Mouse (Mus musculus): ENCODE results near the gene Mx1.

Gene Mx1

DNA sequence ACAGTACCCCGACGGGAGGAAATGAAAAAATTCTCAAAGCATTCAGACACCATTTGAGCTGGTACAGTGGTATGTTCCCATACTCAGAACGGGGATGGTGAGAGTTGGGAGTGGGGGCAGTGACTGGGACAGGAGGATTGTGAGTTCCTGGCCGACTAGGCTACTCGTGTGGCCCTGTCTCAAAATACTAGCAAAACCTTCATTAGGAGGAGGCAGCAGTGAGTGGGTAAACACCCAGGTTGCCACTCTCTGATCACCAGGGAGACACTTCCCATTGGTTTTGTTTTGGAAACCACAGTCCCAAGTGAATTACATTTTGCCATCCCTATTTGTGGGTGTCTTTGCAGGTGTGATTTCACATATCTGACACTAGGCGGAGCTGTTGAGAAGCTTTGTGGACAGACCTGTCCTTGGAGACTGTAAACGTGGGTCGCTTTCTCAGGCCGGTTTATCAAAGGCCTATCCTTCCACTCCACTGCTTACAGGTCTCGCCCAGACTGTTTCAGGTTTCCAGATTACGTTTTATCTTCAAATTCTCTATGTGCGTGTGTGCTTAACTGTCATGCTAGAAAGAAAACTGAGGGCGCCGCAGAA, 18.9 kb downstream of the Mx1 start:
- DNase-seq (ENCODE audit: low spot score in 2 of 2), result peak in 1 of 2 experiments; percentile 56

DNA sequence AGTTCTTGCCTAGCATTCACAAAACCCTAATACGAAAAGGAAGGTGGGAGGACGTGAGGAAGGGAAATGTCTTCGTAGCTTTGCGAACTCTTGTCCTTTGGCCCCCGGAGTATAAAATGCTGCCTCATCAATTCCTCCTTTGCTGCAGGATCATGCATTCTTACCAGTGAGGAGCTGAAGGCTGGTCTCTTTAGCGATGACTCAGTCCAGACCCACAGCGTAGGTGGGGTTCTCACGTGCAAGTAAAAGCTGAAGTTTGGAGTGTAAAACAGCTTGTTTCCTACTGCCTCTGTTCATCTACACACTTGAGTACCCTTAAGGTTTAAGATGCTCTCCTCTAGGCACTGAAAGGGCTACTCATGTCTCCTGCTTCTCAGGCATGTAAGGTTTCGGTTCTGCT, 20.7 kb downstream of the Mx1 start:
- DNase-seq (ENCODE audit: low spot score in 2 of 2), result no peak

DNA sequence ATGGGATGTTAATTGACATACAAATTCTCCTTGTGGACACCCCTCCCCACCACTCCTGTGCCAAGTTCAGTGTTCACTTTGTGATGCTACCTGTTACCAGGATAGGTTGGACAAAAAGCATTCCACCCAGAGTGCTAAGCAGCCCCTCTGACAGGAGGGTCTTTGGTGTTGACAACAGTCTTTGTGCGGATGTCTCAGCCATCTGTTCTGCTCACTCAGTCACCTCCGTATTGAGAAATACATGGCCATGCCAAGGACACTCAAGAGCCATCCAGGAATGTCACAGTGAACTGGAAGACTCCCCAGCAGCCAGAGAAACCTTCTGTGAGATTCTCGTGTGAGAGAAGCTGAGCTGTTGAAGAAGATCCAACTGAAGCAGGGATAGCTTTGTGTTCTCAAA, 24.5 kb downstream of the Mx1 start:
- no peak for DNase-seq (ENCODE audit: low spot score in 2 of 2)

- DNase-seq (ENCODE audit: low spot score in 2 of 2), result no peak
Measured at GRCm38 (mm10) chr16:97437448-97438056, 25.2 kb downstream of the Mx1 start.

- DNase-seq (ENCODE audit: low spot score in 2 of 2), result no peak
Measured at GRCm38 (mm10) chr16:97434206-97434605, 28.5 kb downstream of the Mx1 start.

DNA sequence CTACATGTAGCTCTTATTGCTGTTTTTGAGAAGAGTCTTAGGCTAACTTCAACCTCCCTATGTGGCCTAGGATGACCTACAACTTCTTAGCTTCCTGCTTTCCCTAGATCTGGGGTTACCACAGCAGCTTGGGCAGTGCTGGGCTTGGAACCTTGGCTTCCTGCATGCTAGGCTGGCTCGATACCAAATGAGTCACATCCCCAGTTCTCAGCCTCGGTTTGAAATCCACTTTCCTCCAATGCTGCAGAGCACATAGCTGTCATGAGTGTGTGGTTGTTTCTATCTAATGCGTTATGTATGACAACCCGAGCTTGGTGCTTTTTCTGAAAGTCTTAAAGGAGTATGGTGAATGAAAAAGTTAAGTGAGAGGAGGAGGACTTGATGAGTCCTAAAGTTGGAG, 31.4 kb downstream of the Mx1 start:
- DNase-seq (ENCODE audit: low spot score in 2 of 2), result no peak

- DNase-seq (ENCODE audit: low spot score in 2 of 2), result no peak
Measured at GRCm38 (mm10) chr16:97430091-97430490, 32.6 kb downstream of the Mx1 start.

GRCm38 (mm10) chr16:97428026-97428425, 34.7 kb downstream of the Mx1 start:
- DNase-seq (ENCODE audit: low spot score in 2 of 2), result no peak

DNA sequence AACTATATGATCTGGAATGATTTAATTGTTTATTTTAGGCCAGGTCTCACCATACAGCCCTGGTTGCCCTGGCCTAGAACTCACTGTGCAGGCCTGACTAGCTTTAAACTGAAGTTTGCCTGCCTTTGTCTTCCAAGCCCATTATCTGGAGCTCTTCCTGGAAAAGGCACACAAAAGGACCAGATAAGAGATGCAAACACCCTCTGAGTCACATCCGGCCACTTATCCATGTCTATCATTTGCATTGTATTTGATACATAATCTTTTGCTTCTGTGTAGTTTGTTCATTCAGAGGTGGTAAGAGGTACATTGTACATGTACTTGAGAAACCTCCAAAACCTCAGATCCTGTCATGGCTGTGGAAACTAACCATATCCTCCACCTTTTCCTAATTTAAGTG, 39.1 kb downstream of the Mx1 start:
- DNase-seq (ENCODE audit: low spot score in 2 of 2), result no peak

GRCm38 (mm10) chr16:97421671-97422070, 41.0 kb downstream of the Mx1 start:
- DNase-seq (ENCODE audit: low spot score in 2 of 2), result no peak

- no peak for DNase-seq (ENCODE audit: low spot score in 2 of 2)
Measured at GRCm38 (mm10) chr16:97418749-97419453, 43.8 kb downstream of the Mx1 start.

GRCm38 (mm10) chr16:97417896-97418542, 44.7 kb downstream of the Mx1 start:
- DNase-seq (ENCODE audit: low spot score in 2 of 2), result no peak

DNA sequence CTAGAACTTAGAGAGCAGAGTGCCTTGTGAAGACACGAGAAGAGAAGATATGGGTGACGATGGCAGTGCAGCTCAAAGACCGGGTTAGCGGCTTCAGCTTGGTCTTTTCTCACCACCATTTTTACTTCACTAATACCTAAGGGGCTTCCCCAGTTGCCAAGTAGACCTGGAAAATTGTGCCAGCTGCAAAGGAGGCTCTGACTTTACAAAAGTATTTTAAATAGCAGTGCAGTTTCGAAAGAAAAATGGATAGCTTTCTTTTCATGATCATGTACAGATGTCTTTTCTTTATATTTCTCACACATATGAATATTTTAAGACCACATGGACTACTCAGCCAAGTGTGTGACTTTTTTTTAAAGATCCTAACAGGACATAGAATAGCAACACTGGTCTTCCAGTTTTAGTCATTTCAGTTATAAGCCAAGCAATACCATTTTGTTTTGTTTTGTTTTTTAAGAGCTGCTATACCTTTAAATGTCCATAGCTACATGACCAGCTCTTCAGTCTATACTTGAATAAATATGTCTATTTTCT, 57.2 kb downstream of the Mx1 start:
- DNase-seq (ENCODE audit: low spot score in 2 of 2), result no peak

DNA sequence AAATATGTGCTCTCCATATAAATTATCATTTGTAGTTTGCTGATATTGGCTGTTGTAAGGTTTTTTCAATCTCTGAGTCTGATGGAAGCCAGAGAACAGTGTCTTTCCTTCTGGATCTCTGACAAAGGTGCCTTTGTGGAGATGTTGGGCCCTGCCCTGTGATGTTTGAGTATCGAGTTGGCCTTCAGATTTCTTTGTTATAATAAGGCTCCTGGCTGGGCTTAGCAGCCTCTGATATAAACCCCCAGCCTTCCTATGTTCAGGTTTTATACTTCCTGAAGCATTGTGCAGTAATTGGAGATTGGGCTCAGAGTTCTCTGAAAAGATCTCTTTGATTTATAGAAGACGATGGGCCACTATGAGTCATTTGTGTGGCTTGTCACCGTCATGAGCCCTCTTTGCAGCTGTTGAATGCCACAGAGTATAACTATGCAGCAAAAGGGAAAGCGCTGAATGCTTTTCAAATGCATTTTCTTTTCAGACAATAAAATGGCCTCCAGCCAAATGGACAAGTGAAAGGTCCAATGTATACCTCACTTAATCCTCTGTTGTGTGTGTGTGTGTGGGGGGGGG, 60.4 kb downstream of the Mx1 start:
- no peak for DNase-seq (ENCODE audit: low spot score in 2 of 2)

- DNase-seq (ENCODE audit: low spot score in 2 of 2), result no peak
Measured at GRCm38 (mm10) chr16:97401741-97402140, 61.0 kb downstream of the Mx1 start.

DNA sequence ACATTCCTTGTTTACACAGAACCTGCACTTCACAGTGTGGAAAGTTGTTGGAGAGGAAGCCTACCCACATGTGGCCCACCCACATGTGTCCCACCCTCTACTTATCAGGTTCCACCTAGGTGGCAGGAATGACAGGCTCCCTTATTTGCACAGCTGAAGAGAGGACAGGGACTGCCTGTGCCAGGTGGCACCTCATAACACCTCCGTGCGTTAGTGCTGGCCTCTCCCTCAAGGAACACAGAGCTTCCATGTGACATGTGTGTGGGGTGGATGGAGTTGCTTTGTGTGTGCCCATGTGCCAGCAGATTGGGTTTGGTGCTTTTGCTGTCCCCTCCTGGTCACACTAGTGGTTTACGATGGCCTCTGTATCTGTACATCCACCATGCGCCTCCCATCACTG, 62.7 kb downstream of the Mx1 start:
- DNase-seq (ENCODE audit: low spot score in 2 of 2), result no peak

GRCm38 (mm10) chr16:97397945-97398531, 64.7 kb downstream of the Mx1 start:
- DNase-seq (ENCODE audit: low spot score in 2 of 2), result no peak
